Mouse (Mus musculus): ENCODE data around the gene Cntn2.

DNA sequence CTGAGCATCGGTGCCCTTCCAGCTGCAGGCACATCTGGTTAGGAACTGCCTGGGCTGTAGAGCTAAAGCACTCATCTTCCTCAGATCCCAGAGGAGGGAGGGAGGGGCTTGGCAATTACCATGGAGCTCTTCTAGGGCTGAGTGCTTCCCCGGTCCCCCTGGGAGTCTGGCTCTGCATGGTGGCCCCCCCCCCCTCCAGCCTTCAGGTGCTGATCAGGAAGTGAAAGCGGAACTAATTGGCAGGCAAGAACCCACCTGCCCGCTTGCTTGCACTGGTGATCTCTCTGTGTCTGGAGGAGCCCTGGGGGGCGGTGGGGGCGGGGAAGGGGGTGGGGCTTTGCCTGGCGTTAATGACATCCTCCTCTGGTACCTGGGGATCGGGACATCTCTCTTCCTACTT, 9.2 kb downstream of the Cntn2 start:
- TF ChIP-seq CTCF (IDR thresholded peaks at IDR 0.05; ENCODE audit: insufficient read depth, low read length) (no peak), POLR2A (IDR thresholded peaks at IDR 0.05; ENCODE audit: borderline replicate concordance, extremely low read depth, low read depth, low read length) (no peak)

Measured in lung, adult 2 months (tissue).